In genomic region chr1:80325761-80326160, GRCm38 (mm10) we compare ENCODE assay signal across 23 mouse cellular contexts. TPM values are rescaled to one million over a fixed set of nuclear protein-coding genes. Genes with fewer than 3 reads are reported as not detected.
DNase-seq lines count a peak whose midpoint lies in the region; ATAC-seq and TF ChIP-seq lines count a peak whose summit lies in the region.
"Had no signal": no experiment of that assay in that cellular context is flagged by ENCODE, and none has a peak within 500 bp of the region (broad histone marks: within the 10 kb centered on the region; RNA-seq: fewer than 3 reads in every experiment).

No protein-coding gene starts in this region.

- no peak overlapping the region for H3K4me2 ChIP-seq in intestine, embryonic 15.5 days (replicated peaks)
- H3K4me2 ChIP-seq: embryonic facial prominence, embryonic 12.5 days; forebrain, embryonic 13.5 days; forebrain, embryonic 15.5 days had no signal

- no peaks in the 10 kb centered on the region for H3K27me3 ChIP-seq in G1E (ENCODE audit: insufficient read depth, low read length)
- H3K27me3 ChIP-seq in intestine, embryonic 15.5 days (replicated peaks): no peaks in the 10 kb centered on the region
- H3K27me3 ChIP-seq: CH12.LX; embryonic facial prominence, embryonic 12.5 days; forebrain, embryonic 13.5 days; forebrain, embryonic 15.5 days had no signal

- H3K36me3 ChIP-seq in G1E (replicated peaks): peaks cover 8% of the 10 kb centered on the region
- no peaks in the 10 kb centered on the region for H3K36me3 ChIP-seq in intestine, embryonic 15.5 days
- H3K36me3 ChIP-seq: embryonic facial prominence, embryonic 12.5 days; forebrain, embryonic 15.5 days had no signal

- no peak overlapping the region for H3K27ac ChIP-seq in intestine, embryonic 15.5 days
- H3K27ac ChIP-seq: embryonic facial prominence, embryonic 10.5 days; embryonic facial prominence, embryonic 12.5 days; forebrain, embryonic 13.5 days; forebrain, embryonic 15.5 days had no signal

- H3K9ac ChIP-seq in intestine, embryonic 15.5 days: no peak overlapping the region
- H3K9ac ChIP-seq: embryonic facial prominence, embryonic 12.5 days; forebrain, embryonic 13.5 days; forebrain, embryonic 15.5 days; forebrain, postnatal 0 days had no signal

- TF ChIP-seq CTCF in G1E (IDR thresholded peaks at IDR 0.05; ENCODE audit: low read depth, low read length): no peak

- 75% methylated on average over 2 of the region's 2 CpGs for whole genome bisulfite sequencing in intestine, embryonic 15.5 days

- peak; percentile 25; the same call in 1 of the 2 replicates for ATAC-seq in G1E (ENCODE audit: extremely low read depth, insufficient number of reproducible peaks, low FRiP score, poor library complexity, severe bottlenecking)
- peak; percentile 25 for ATAC-seq in granulocyte monocyte progenitor cell, adult 5-6 weeks (replicated peaks; ENCODE audit: poor library complexity, severe bottlenecking)
- ATAC-seq in intestine, embryonic 15.5 days: no peak
- ATAC-seq: CD4-positive, CD25-positive, alpha-beta regulatory T cell, adult 4 months; forebrain, embryonic 13.5 days; forebrain, embryonic 15.5 days; forebrain, postnatal 0 days had no signal

- DNase-seq in 416B (ENCODE audit: low read depth) (peak; percentile 29), G1E (ENCODE audit: low spot score) (no peak)
- DNase-seq in right cerebral cortex, postnatal 14 days: no peak
- no peak for DNase-seq in kidney, adult 9 months
- DNase-seq: adrenal gland, adult 2 months; adrenal gland, postnatal 10 days; adrenal gland, postnatal 25 days; B cell, adult 2 months; cerebellum, adult 11 months; cerebellum, adult 18-20 months; cerebellum, adult 8-10 months; cerebellum, adult 9-11 months; cerebellum, postnatal 14 days; cerebellum, postnatal 36 days; forebrain, postnatal 0 days had no signal

- H3K4me1 ChIP-seq in G1E (ENCODE audit: insufficient read depth, low read depth, low read length): peaks cover 44% of the 10 kb centered on the region
- no peaks in the 10 kb centered on the region for H3K4me1 ChIP-seq in intestine, embryonic 15.5 days (replicated peaks)

- no peaks in the 10 kb centered on the region for H3K9me3 ChIP-seq in G1E (replicated peaks)
- no peaks in the 10 kb centered on the region for H3K9me3 ChIP-seq in intestine, embryonic 15.5 days
- H3K9me3 ChIP-seq: embryonic facial prominence, embryonic 10.5 days; embryonic facial prominence, embryonic 12.5 days; forebrain, embryonic 13.5 days; forebrain, embryonic 15.5 days had no signal

- H3K4me3 ChIP-seq in G1E (ENCODE audit: low read depth, low read length): no peak overlapping the region
- no peak overlapping the region for H3K4me3 ChIP-seq in intestine, embryonic 15.5 days (replicated peaks)
- H3K4me3 ChIP-seq: embryonic facial prominence, embryonic 10.5 days; embryonic facial prominence, embryonic 12.5 days; forebrain, embryonic 13.5 days; forebrain, embryonic 15.5 days had no signal

RNA-seq across cellular contexts. Expression of gene Cul3, which starts 14.5 kb away (rescaled TPM):
- total RNA-seq in G1E (2014; fragmentation: Nextera tagmentation): 152 and 175 TPM in 2 replicates
- 244 and 282 TPM in 2 replicates for total RNA-seq in G1E (2017)
- 14.1 and 14.4 TPM in 2 replicates for polyA plus RNA-seq in G1E (2012)
- total RNA-seq in granulocyte monocyte progenitor cell, adult 5-6 weeks (2014; fragmentation: Nextera tagmentation): 74.6 and 110 TPM in 2 replicates
- total RNA-seq in granulocyte monocyte progenitor cell, adult 5-6 weeks (2017): 209 and 304 TPM in 2 replicates
- 29.5 and 31.5 TPM in 2 replicates for polyA plus RNA-seq in intestine, embryonic 15.5 days (2015; fragmentation: Nextera tagmentation; extraction: Ambion mirVana)
